Mouse (Mus musculus) myocyte (in vitro differentiated cells): ENCODE data around the gene Selenom.
A peak's percentile ranks its signal among the peaks of the same experiment; 100 is the strongest.

ENCODE experiments used
- CEBPB ChIP-seq: IDR thresholded peaks from 2 replicates; pipeline ENCODE4 v1.6.1; 2011; ENCODE audit warnings: mild to moderate bottlenecking, moderate library complexity; ENCODE audit not compliant: poor library complexity, insufficient read depth, severe bottlenecking
- E2F4 ChIP-seq: IDR thresholded peaks from one replicate; pipeline ENCODE4 v1.6.1; 2011; ENCODE audit warnings: mild to moderate bottlenecking, control low read depth, moderate library complexity; ENCODE audit not compliant: insufficient read depth
- MAX ChIP-seq: IDR thresholded peaks from one replicate; pipeline ENCODE4 v1.6.1; 2011; ENCODE audit warnings: low read depth, mild to moderate bottlenecking, control low read depth
- MYOG ChIP-seq, 3 experiments: IDR thresholded peaks; one replicate each; pipeline ENCODE4 v1.6.1; 2011; ENCODE audit warnings: control low read depth in 2 of 3, low read depth in 2 of 3, mild to moderate bottlenecking in 2 of 3; ENCODE audit not compliant: insufficient read length in 2 of 3, control insufficient read depth in 1 of 3, insufficient read depth in 1 of 3
- POLR2A ChIP-seq: IDR thresholded peaks from one replicate; pipeline ENCODE4 v1.6.1; 2011; ENCODE audit warnings: low read depth, mild to moderate bottlenecking, control low read depth, moderate library complexity; ENCODE audit not compliant: insufficient read length
- POLR2AphosphoS2 ChIP-seq: IDR thresholded peaks from one replicate; pipeline ENCODE4 v1.6.1; 2011; ENCODE audit warnings: low read depth, control low read depth; ENCODE audit not compliant: insufficient read length
- SRF ChIP-seq: IDR thresholded peaks from one replicate; pipeline ENCODE4 v1.6.1; 2011; ENCODE audit warnings: low read depth; ENCODE audit not compliant: control insufficient read depth, insufficient read length
- TCF12 ChIP-seq: IDR thresholded peaks from one replicate; pipeline ENCODE4 v1.6.1; 2011; ENCODE audit warnings: mild to moderate bottlenecking, control low read depth; ENCODE audit not compliant: poor library complexity, insufficient read depth, severe bottlenecking
- TCF3 ChIP-seq: IDR thresholded peaks from one replicate; pipeline ENCODE4 v1.6.1; 2011; ENCODE audit warnings: low read depth, control low read depth; ENCODE audit not compliant: insufficient read length

- TF ChIP-seq TCF12 (no peak), E2F4 (no peak), POLR2A (no peak), SRF (no peak), CEBPB (no peak), POLR2AphosphoS2 (peak; percentile 40), TCF3 (no peak), MYOG (IDR thresholded peaks at IDR 0.05; ENCODE audit: control insufficient read depth in 1 of 3, insufficient read depth in 1 of 3, insufficient read length in 2 of 3, low read depth in 2 of 3) (no peak), MAX (no peak)
These were observed 4.7 kb downstream of the Selenom start for GRCm38 (mm10) chr11:3519051-3519726.
